Mouse (Mus musculus) gastrocnemius, postnatal 10 days (tissue): ENCODE measurements around the gene Gadd45gip1. TPM values are rescaled to one million over a fixed set of nuclear protein-coding genes. Genes with fewer than 3 reads are reported as not detected.

Experiments used
- DNase-seq: peaks from one replicate; pipeline ENCODE4 v3.0.0; 2021; ENCODE audit warnings: mixed read lengths
- total RNA-seq, 2 experiments: library from RNA; stranded (reverse); gene quantifications; 2 replicates each; pipeline ENCODE4 v1.2.3; 2021

Gene Gadd45gip1
- total RNA-seq, 2 experiments from 2014 or later: 30.3 to 33.4 TPM

- peak; percentile 81 for DNase-seq
Observed at GRCm38 (mm10) chr8:84832034-84832717, 854 bp downstream of the Gadd45gip1 start.

GRCm38 (mm10) chr8:84832759-84833742, 1.7 kb downstream of the Gadd45gip1 start:
- DNase-seq: no peak

- no peak for DNase-seq
Observed at GRCm38 (mm10) chr8:84834002-84834865, 2.9 kb downstream of the Gadd45gip1 start.

GRCm38 (mm10) chr8:84834866-84835855, 3.8 kb downstream of the Gadd45gip1 start:
- DNase-seq: peak; percentile 60

GRCm38 (mm10) chr8:84837149-84837911, 6.0 kb downstream of the Gadd45gip1 start:
- DNase-seq: no peak

GRCm38 (mm10) chr8:84837912-84838470, 6.7 kb downstream of the Gadd45gip1 start:
- no peak for DNase-seq

GRCm38 (mm10) chr8:84838513-84838912, 7.2 kb downstream of the Gadd45gip1 start:
- no peak for DNase-seq

- no peak for DNase-seq
Observed at GRCm38 (mm10) chr8:84839411-84839810, 8.1 kb downstream of the Gadd45gip1 start.

- no peak for DNase-seq
Observed at GRCm38 (mm10) chr8:84839875-84840247, 8.5 kb downstream of the Gadd45gip1 start.

- DNase-seq: peak; percentile 86
Observed at GRCm38 (mm10) chr8:84840248-84840999, 9.1 kb downstream of the Gadd45gip1 start, which contains the start of gene Rad23a. Gene Rad23a (minus strand): TSS chr8:84840665.

- no peak for DNase-seq
Observed at GRCm38 (mm10) chr8:84841514-84841913, 10.2 kb downstream of the Gadd45gip1 start.

- no peak for DNase-seq
Observed at GRCm38 (mm10) chr8:84844397-84845070, 13.2 kb downstream of the Gadd45gip1 start.

- DNase-seq: no peak
Observed at GRCm38 (mm10) chr8:84845355-84846093, 14.2 kb downstream of the Gadd45gip1 start.

GRCm38 (mm10) chr8:84846094-84846721, 14.9 kb downstream of the Gadd45gip1 start:
- no peak for DNase-seq

GRCm38 (mm10) chr8:84846722-84847572, 15.6 kb downstream of the Gadd45gip1 start, which contains the start of gene Calr:
Gene Calr (minus strand): TSS chr8:84846934.
- DNase-seq: peak; percentile 97
